Mouse (Mus musculus) heart, embryonic 14.5 days (tissue): ENCODE results near the gene Yjefn3. TPM values are rescaled to one million over a fixed set of nuclear protein-coding genes. Genes with fewer than 3 reads are reported as not detected.

Experiments used
- ATAC-seq: fragments of 200-750 bp; cut with Nextera tagmentation; 2 replicates; pipeline ENCODE4 v1.8.0; 2017; ENCODE audit warnings: low read depth, moderate TSS enrichment; ENCODE audit not compliant: insufficient number of reproducible peaks, insufficient read depth, low FRiP score
- H3K27ac ChIP-seq, 2 experiments: fragments of 200-500 bp in 1 of 2; fragments of 300-500 bp in 1 of 2; sonication (generic) in 1 of 2; replicated peaks in 1 of 2; 2 replicates each; pipeline ENCODE4 v1.5.1; 2012 to 2014; ENCODE audit warnings: low read depth in 2 of 2, low read length in 2 of 2, control low read depth in 1 of 2, mild to moderate bottlenecking in 1 of 2, mixed read lengths in 1 of 2; ENCODE audit not compliant: control insufficient read depth in 1 of 2, insufficient read depth in 1 of 2
- H3K27me3 ChIP-seq: fragments of 300-500 bp; sonication (generic); 2 replicates; pipeline ENCODE4 v1.6.1; 2014; ENCODE audit warnings: mild to moderate bottlenecking, low read length, control low read depth; ENCODE audit not compliant: control insufficient read depth, insufficient read depth
- H3K36me3 ChIP-seq: fragments of 300-500 bp; sonication (generic); 2 replicates; pipeline ENCODE4 v1.6.1; 2014; ENCODE audit warnings: mild to moderate bottlenecking, control low read depth, low read length, mixed read lengths; ENCODE audit not compliant: control insufficient read depth, insufficient read depth
- H3K4me1 ChIP-seq, 2 experiments: fragments of 200-500 bp in 1 of 2; fragments of 300-500 bp in 1 of 2; sonication (generic) in 1 of 2; 2 replicates each; pipeline ENCODE4 v1.6.1; 2012 to 2014; ENCODE audit warnings: low read length in 2 of 2, control low read depth in 1 of 2, mixed read lengths in 1 of 2; ENCODE audit not compliant: control insufficient read depth in 2 of 2, insufficient read depth in 2 of 2
- H3K4me2 ChIP-seq: fragments of 300-500 bp; sonication (generic); 2 replicates; pipeline ENCODE4 v1.6.1; 2014; ENCODE audit warnings: mild to moderate bottlenecking, low read length
- H3K4me3 ChIP-seq, 2 experiments: fragments of 200-500 bp in 1 of 2; fragments of 300-500 bp in 1 of 2; sonication (generic) in 1 of 2; 2 replicates each; pipeline ENCODE4 v1.5.1; 2012 to 2014; ENCODE audit warnings: low read length in 2 of 2, mild to moderate bottlenecking in 2 of 2, control low read depth in 1 of 2, low read depth in 1 of 2, moderate library complexity in 1 of 2; ENCODE audit not compliant: control insufficient read depth in 1 of 2, insufficient read depth in 1 of 2
- H3K9ac ChIP-seq: fragments of 300-500 bp; sonication (generic); 2 replicates; pipeline ENCODE4 v1.6.1; 2014; ENCODE audit warnings: mild to moderate bottlenecking, low read length
- H3K9me3 ChIP-seq: fragments of 300-500 bp; sonication (generic); 2 replicates; pipeline ENCODE4 v1.6.1; 2016; ENCODE audit warnings: low read length, control low read depth; ENCODE audit not compliant: control insufficient read depth
- WGBS: fragments of 180-500 bp; shearing (Covaris S2); extraction: QIAGEN DNeasy Blood & Tissue Kit; methylation state at CpG from one replicate; pipeline ENCODE4 v1.1.7; 2014; 5-methylcytosine and 5-hydroxymethylcytosine counted together
- polyA plus RNA-seq: library from polyadenylated mRNA; unstranded; fragments of >200 nt; fragmentation: Nextera tagmentation; extraction: Ambion mirVana; gene quantifications from 2 replicates; pipeline ENCODE4 v1.2.1, GENCODE M21; 2014

Gene Yjefn3
- polyA plus RNA-seq, 1 experiment from 2014 or later: 8.4 TPM

- H3K9me3 ChIP-seq: no peaks in the 10 kb centered on the region
- peaks cover 30 to 45% of the 10 kb centered on the region in 2 experiments for H3K4me1 ChIP-seq
- ATAC-seq: peak; percentile 29; the same call in 1 of the 2 replicates
- H3K4me2 ChIP-seq: peak overlapping the region; percentile 16; the same call in 1 of the 2 replicates
- H3K9ac ChIP-seq: no peak overlapping the region; the same call in 1 of the 2 replicates
- H3K36me3 ChIP-seq: peaks cover 32% of the 10 kb centered on the region
- H3K27ac ChIP-seq: peak overlapping the region; percentile 10 to 58; a peak in 2 of 4 replicates
- H3K4me3 ChIP-seq: no peak overlapping the region
- no peaks in the 10 kb centered on the region for H3K27me3 ChIP-seq
- WGBS: 35% methylated on average over 11 of the region's 11 CpGs
Observed at GRCm38 (mm10) chr8:69919876-69920662, 17.6 kb upstream of the Yjefn3 start.

- peak; percentile 11; the same call in 1 of the 2 replicates for ATAC-seq
- H3K27ac ChIP-seq: peak overlapping the region in 1 of 2 experiments; percentile 16; a peak in 1 of 4 replicates
- no peak overlapping the region for H3K9ac ChIP-seq
- H3K9me3 ChIP-seq: no peaks in the 10 kb centered on the region
- H3K27me3 ChIP-seq: no peaks in the 10 kb centered on the region
- H3K4me3 ChIP-seq: no peak overlapping the region
- H3K4me1 ChIP-seq: peaks cover 35 to 52% of the 10 kb centered on the region in 2 experiments
- peaks cover 42% of the 10 kb centered on the region for H3K36me3 ChIP-seq
- 63% methylated on average over 1 of the region's 1 CpGs for WGBS
- no peak overlapping the region for H3K4me2 ChIP-seq
Observed at GRCm38 (mm10) chr8:69919010-69919409, 16.5 kb upstream of the Yjefn3 start.

DNA sequence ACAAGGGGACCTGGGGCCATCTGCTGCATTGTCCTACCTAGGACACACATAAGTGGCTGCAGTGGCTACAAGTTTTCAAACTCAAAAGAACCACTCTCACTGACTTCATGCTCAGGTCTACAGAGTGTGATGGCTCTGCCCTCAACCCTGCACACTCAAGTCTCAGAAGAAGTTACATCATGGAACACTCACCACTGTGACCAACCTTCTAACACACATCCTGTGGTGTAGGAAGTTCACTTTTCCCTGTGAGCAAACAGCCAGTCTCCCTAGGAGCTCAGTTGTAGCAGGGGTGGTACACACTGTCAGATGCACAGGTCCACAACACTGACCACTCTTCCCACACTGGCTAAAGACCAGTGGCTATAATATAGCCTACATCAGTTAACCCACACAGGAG, 16.0 kb upstream of the Yjefn3 start:
- H3K4me3 ChIP-seq: no peak overlapping the region
- no peak overlapping the region for H3K4me2 ChIP-seq
- no peaks in the 10 kb centered on the region for H3K27me3 ChIP-seq
- H3K4me1 ChIP-seq: peaks cover 31 to 47% of the 10 kb centered on the region in 2 experiments
- H3K9ac ChIP-seq: no peak overlapping the region
- H3K9me3 ChIP-seq: no peaks in the 10 kb centered on the region
- no peak for ATAC-seq
- no peak overlapping the region for H3K27ac ChIP-seq
- H3K36me3 ChIP-seq: peaks cover 47% of the 10 kb centered on the region

GRCm38 (mm10) chr8:69915748-69916147, 13.2 kb upstream of the Yjefn3 start:
- 19% methylated on average over 5 of the region's 5 CpGs for WGBS
- Histone ChIP-seq H3K27ac (peak overlapping the region; percentile 86 to 91), H3K4me3 (no peak overlapping the region), H3K27me3 (no peaks in the 10 kb centered on the region), H3K9me3 (no peaks in the 10 kb centered on the region), H3K4me1 (peaks cover 25 to 37% of the 10 kb centered on the region in 2 experiments), H3K4me2 (no peak overlapping the region), H3K9ac (peak overlapping the region; percentile 43; the same call in 1 of the 2 replicates), H3K36me3 (peaks cover 75% of the 10 kb centered on the region)
- peak; percentile 70 for ATAC-seq

- peak overlapping the region; percentile 40; the same call in 1 of the 2 replicates for H3K9ac ChIP-seq
- no peaks in the 10 kb centered on the region for H3K9me3 ChIP-seq
- peaks cover 18 to 25% of the 10 kb centered on the region in 2 experiments for H3K4me1 ChIP-seq
- peaks cover 87% of the 10 kb centered on the region for H3K36me3 ChIP-seq
- 73% methylated on average over 4 of the region's 4 CpGs for WGBS
- no peaks in the 10 kb centered on the region for H3K27me3 ChIP-seq
- H3K4me3 ChIP-seq: no peak overlapping the region
- H3K27ac ChIP-seq: peak overlapping the region; percentile 86 to 91; a peak in 3 of 4 replicates
- H3K4me2 ChIP-seq: no peak overlapping the region
- no peak for ATAC-seq
Observed at GRCm38 (mm10) chr8:69914526-69914925, 12.0 kb upstream of the Yjefn3 start.

- Histone ChIP-seq H3K9me3 (no peaks in the 10 kb centered on the region), H3K9ac (no peak overlapping the region), H3K27ac (no peak overlapping the region), H3K4me1 (peaks cover 16 to 20% of the 10 kb centered on the region in 2 experiments), H3K27me3 (no peaks in the 10 kb centered on the region), H3K4me2 (no peak overlapping the region), H3K36me3 (peaks cover 100% of the 10 kb centered on the region), H3K4me3 (no peak overlapping the region)
- no peak for ATAC-seq
- 89% methylated on average over 12 of the region's 12 CpGs for WGBS
Observed at GRCm38 (mm10) chr8:69912478-69913074, 10.1 kb upstream of the Yjefn3 start.

- no peak for ATAC-seq
- Histone ChIP-seq H3K27ac (no peak overlapping the region), H3K9ac (no peak overlapping the region), H3K9me3 (no peaks in the 10 kb centered on the region), H3K36me3 (peaks cover 98% of the 10 kb centered on the region), H3K4me3 (no peak overlapping the region), H3K27me3 (no peaks in the 10 kb centered on the region), H3K4me2 (no peak overlapping the region), H3K4me1 (peaks cover 16 to 20% of the 10 kb centered on the region in 2 experiments)
- 90% methylated on average over 13 of the region's 13 CpGs for WGBS
Observed at GRCm38 (mm10) chr8:69911917-69912316, 9.4 kb upstream of the Yjefn3 start.
